Mouse (Mus musculus): ENCODE data around the gene Ttbk1. TPM values are rescaled to one million over a fixed set of nuclear protein-coding genes. Genes with fewer than 3 reads are reported as not detected.

Ttbk1 gene
- total and polyA plus RNA-seq, 2 experiments = 0.18 to 0.22 TPM

DNA sequence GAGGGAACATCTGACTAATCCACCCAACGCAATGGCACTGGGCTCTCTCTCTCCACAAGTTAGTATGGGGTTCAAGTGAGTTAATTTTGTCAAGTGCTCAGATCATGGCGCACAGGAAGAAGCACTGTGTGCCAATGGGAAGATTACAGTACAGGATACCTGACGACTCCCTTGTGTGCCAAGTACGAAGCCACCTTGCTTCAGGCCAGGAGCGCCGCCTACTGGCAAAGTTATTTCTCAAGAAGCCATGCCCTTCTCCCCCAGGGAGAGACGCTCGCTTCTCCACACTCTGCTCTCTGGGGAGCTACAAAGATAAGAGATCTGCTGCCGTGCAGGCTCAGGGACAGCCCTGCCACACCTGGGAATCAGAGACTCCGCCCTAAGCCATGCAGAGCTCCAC lies 29.7 kb downstream of the Ttbk1 start:
- no peaks in the 10 kb centered on the region for H3K27me3 ChIP-seq (ENCODE audit: control insufficient read depth, insufficient read depth, low read length)
- peaks cover 26% of the 10 kb centered on the region for H3K4me1 ChIP-seq (ENCODE audit: control insufficient read depth, insufficient read depth, low read length)
- TF ChIP-seq CTCF (IDR thresholded peaks at IDR 0.05; ENCODE audit: low read depth, low read length) = peak; percentile 87
- no peak for TF ChIP-seq POLR2A (IDR thresholded peaks at IDR 0.05; ENCODE audit: extremely low read depth, insufficient read depth, low read length)
- peak; percentile 79 for DNase-seq (ENCODE audit: extremely low read depth, low read depth, low spot score)
- H3K27ac ChIP-seq (replicated peaks; ENCODE audit: insufficient read depth, low read depth, low read length) = no peak overlapping the region
- no peaks in the 10 kb centered on the region for H3K79me2 ChIP-seq (ENCODE audit: control insufficient read depth, insufficient read depth, low read length)
- H3K9ac ChIP-seq (ENCODE audit: low read depth, low read length) = no peak overlapping the region
- no peak overlapping the region for H3K4me3 ChIP-seq (ENCODE audit: insufficient read depth, low read depth, low read length)
- no peaks in the 10 kb centered on the region for H3K36me3 ChIP-seq (ENCODE audit: control insufficient read depth, insufficient read depth, low read length)
- 12% methylated on average over 10 of the region's 10 CpGs for WGBS

DNA sequence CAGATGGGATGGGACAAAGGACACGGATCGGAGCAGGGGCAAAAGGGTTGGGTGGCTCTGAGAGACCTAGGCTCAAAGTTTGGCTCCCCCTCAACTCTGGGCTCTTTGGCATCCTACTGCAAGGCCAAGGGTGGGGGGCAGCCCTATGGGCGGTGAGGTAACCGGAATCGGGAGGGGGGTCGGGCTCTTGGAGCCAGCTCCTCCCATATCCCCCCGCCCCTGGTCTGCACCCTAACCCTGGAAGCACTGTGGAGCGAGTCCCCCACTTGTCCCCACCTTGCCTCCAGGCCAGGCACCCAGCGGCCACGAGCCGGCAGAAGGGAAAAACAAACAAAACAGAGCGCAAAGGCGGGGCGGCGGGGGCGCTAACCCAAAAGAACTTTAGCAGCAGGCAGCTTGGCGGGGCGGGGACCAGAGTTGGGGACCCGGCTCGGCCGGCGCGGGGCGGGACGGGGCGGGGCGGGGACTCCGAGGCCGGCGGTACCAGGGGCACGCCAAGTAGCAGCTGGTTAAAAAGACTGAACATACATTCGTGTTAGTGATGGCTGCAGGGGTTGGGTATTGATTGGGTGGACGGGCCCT lies 32.3 kb downstream of the Ttbk1 start:
- H3K4me3 ChIP-seq (ENCODE audit: insufficient read depth, low read depth, low read length) = peak overlapping the region; percentile 39; the same call in 1 of the 2 replicates
- peak overlapping the region; percentile 64 for H3K27ac ChIP-seq (replicated peaks; ENCODE audit: insufficient read depth, low read depth, low read length)
- H3K27me3 ChIP-seq (ENCODE audit: control insufficient read depth, insufficient read depth, low read length) = no peaks in the 10 kb centered on the region
- peak; percentile 71 for DNase-seq (ENCODE audit: extremely low read depth, low read depth, low spot score)
- TF ChIP-seq POLR2A (IDR thresholded peaks at IDR 0.05; ENCODE audit: extremely low read depth, insufficient read depth, low read length) (0 out of 2 replicates have a peak, but pooled peaks have one; percentile 15), CTCF (IDR thresholded peaks at IDR 0.05; ENCODE audit: low read depth, low read length) (no peak)
- H3K79me2 ChIP-seq (ENCODE audit: control insufficient read depth, insufficient read depth, low read length) = no peaks in the 10 kb centered on the region
- H3K9ac ChIP-seq (ENCODE audit: low read depth, low read length) = peak overlapping the region; percentile 59
- 1% methylated on average over 33 of the region's 33 CpGs for WGBS
- H3K36me3 ChIP-seq (ENCODE audit: control insufficient read depth, insufficient read depth, low read length) = no peaks in the 10 kb centered on the region
- peaks cover 22% of the 10 kb centered on the region for H3K4me1 ChIP-seq (ENCODE audit: control insufficient read depth, insufficient read depth, low read length)

DNA sequence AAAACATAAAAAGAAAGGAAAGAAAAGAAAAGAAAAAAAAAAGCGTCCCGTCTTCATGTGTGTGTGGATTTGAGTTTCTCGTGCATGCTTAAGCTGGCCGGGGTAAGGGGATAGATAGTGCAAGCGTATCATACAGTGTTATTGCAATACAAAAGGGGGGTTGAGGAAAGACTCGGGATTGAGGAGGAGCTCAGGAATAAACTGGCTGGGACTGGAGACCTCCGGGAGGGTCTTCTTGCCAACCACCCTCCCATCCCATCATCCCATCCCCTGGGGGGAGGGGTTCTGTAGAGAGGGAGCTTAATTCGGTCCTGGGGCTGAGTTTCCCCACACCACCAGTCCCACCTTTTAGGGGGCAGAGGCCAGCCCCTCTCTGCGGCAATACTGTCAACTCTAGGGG lies 32.9 kb downstream of the Ttbk1 start:
- peaks cover 22% of the 10 kb centered on the region for H3K4me1 ChIP-seq (ENCODE audit: control insufficient read depth, insufficient read depth, low read length)
- no peaks in the 10 kb centered on the region for H3K27me3 ChIP-seq (ENCODE audit: control insufficient read depth, insufficient read depth, low read length)
- no peak for DNase-seq (ENCODE audit: extremely low read depth, low read depth, low spot score)
- TF ChIP-seq POLR2A (IDR thresholded peaks at IDR 0.05; ENCODE audit: extremely low read depth, insufficient read depth, low read length) = no peak
- TF ChIP-seq CTCF (IDR thresholded peaks at IDR 0.05; ENCODE audit: low read depth, low read length) = no peak
- WGBS = 10% methylated on average over 9 of the region's 9 CpGs
- no peak overlapping the region; the same call in 1 of the 2 replicates for H3K4me3 ChIP-seq (ENCODE audit: insufficient read depth, low read depth, low read length)
- H3K27ac ChIP-seq (replicated peaks; ENCODE audit: insufficient read depth, low read depth, low read length) = peak overlapping the region; percentile 65
- H3K79me2 ChIP-seq (ENCODE audit: control insufficient read depth, insufficient read depth, low read length) = no peaks in the 10 kb centered on the region
- H3K9ac ChIP-seq (ENCODE audit: low read depth, low read length) = peak overlapping the region; percentile 59; the same call in 1 of the 2 replicates
- no peaks in the 10 kb centered on the region for H3K36me3 ChIP-seq (ENCODE audit: control insufficient read depth, insufficient read depth, low read length)

DNA sequence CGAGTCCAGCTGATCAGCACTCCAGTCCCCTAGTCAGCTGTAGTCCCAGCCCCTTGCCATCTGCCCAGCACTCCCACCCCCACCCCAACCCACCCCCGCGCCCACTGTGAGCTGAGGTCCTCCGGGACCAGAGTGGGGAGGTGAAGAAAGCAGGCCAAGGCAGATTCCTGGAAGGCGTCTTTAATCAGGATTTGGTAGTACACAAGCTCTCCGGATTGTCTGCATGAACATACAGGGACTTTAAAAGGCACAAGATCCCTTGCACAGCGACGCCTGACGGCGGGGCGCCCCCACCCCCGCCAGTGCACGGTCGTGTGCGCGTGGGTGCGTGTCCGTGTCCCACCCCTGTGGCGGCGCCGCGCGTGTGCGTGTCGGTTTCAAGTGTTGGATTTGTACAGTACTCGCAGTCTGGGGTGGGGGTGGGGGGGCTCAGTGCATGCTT lies 33.5 kb downstream of the Ttbk1 start:
- Histone ChIP-seq H3K79me2 (ENCODE audit: control insufficient read depth, insufficient read depth, low read length) (no peaks in the 10 kb centered on the region), H3K4me1 (ENCODE audit: control insufficient read depth, insufficient read depth, low read length) (peaks cover 22% of the 10 kb centered on the region), H3K27me3 (ENCODE audit: control insufficient read depth, insufficient read depth, low read length) (no peaks in the 10 kb centered on the region), H3K9ac (ENCODE audit: low read depth, low read length) (peak overlapping the region; percentile 58), H3K27ac (replicated peaks; ENCODE audit: insufficient read depth, low read depth, low read length) (peak overlapping the region; percentile 87), H3K4me3 (ENCODE audit: insufficient read depth, low read depth, low read length) (peak overlapping the region; percentile 8; the same call in 1 of the 2 replicates), H3K36me3 (ENCODE audit: control insufficient read depth, insufficient read depth, low read length) (no peaks in the 10 kb centered on the region)
- 6% methylated on average over 26 of the region's 26 CpGs for WGBS
- no peak for DNase-seq (ENCODE audit: extremely low read depth, low read depth, low spot score)
- TF ChIP-seq POLR2A (IDR thresholded peaks at IDR 0.05; ENCODE audit: extremely low read depth, insufficient read depth, low read length) (no peak), CTCF (IDR thresholded peaks at IDR 0.05; ENCODE audit: low read depth, low read length) (0 out of 2 replicates have a peak, but pooled peaks have one; percentile 15)

DNA sequence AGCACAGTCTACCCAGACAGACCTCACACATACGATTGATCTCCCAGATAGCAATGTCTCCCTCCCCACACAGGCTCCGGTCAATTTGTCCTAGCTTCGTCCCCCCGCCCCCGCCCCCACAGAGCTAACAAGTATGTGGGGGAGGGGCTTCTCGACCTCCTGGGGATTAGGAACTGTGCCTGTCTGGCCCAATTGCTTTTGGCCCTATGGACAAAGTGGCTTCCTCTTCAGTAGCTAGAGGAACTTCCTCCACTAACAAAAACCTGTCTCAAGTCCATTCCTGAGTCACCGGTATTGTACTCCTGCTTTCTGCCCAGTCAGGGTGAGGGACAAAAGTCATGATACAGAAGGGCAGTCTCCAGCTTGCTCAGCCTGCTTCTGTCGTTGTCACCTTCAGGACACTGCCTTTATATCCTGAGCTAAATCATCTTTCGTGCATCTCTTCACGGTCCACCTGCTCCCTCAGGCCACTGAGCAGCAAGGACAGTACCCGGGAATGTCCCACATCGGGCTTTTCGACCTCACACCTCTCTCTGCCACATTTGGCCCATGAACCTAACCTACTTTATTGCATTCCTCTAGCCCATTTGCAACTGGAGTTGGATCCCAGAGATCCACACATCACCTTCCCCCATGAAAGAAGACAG lies 34.0 kb downstream of the Ttbk1 start:
- peak; percentile 83 for DNase-seq (ENCODE audit: extremely low read depth, low read depth, low spot score)
- TF ChIP-seq CTCF (IDR thresholded peaks at IDR 0.05; ENCODE audit: low read depth, low read length) = no peak
- no peak for TF ChIP-seq POLR2A (IDR thresholded peaks at IDR 0.05; ENCODE audit: extremely low read depth, insufficient read depth, low read length)
- H3K79me2 ChIP-seq (ENCODE audit: control insufficient read depth, insufficient read depth, low read length) = no peaks in the 10 kb centered on the region
- H3K4me3 ChIP-seq (ENCODE audit: insufficient read depth, low read depth, low read length) = no peak overlapping the region
- H3K36me3 ChIP-seq (ENCODE audit: control insufficient read depth, insufficient read depth, low read length) = no peaks in the 10 kb centered on the region
- peak overlapping the region; percentile 45 for H3K9ac ChIP-seq (ENCODE audit: low read depth, low read length)
- no peaks in the 10 kb centered on the region for H3K27me3 ChIP-seq (ENCODE audit: control insufficient read depth, insufficient read depth, low read length)
- peaks cover 22% of the 10 kb centered on the region for H3K4me1 ChIP-seq (ENCODE audit: control insufficient read depth, insufficient read depth, low read length)
- H3K27ac ChIP-seq (replicated peaks; ENCODE audit: insufficient read depth, low read depth, low read length) = peak overlapping the region; percentile 87
- WGBS = 3% methylated on average over 13 of the region's 13 CpGs

DNA sequence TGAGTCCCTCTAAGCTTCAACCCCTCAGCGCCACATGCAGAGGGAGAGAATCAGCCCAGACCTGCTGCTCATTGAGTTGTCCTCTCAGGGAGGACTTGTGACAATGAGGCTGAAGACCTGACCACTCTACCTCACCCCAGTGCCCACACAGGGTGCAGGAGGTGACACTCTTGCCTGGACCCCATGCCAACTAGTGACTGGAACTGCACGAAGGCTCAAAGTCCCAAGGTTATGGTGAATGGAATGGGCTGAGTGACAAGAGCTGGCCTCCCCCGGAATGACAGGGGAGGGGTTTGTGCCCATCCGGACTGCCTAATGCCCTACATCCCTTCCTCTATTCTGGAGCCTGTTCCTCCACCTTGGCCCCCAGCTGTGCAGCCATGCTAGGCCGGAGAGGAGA lies 34.8 kb downstream of the Ttbk1 start:
- no peaks in the 10 kb centered on the region for H3K79me2 ChIP-seq (ENCODE audit: control insufficient read depth, insufficient read depth, low read length)
- no peak overlapping the region for H3K4me3 ChIP-seq (ENCODE audit: insufficient read depth, low read depth, low read length)
- H3K9ac ChIP-seq (ENCODE audit: low read depth, low read length) = peak overlapping the region; percentile 45
- H3K36me3 ChIP-seq (ENCODE audit: control insufficient read depth, insufficient read depth, low read length) = no peaks in the 10 kb centered on the region
- TF ChIP-seq POLR2A (IDR thresholded peaks at IDR 0.05; ENCODE audit: extremely low read depth, insufficient read depth, low read length) (0 out of 2 replicates have a peak, but pooled peaks have one; percentile 4), CTCF (IDR thresholded peaks at IDR 0.05; ENCODE audit: low read depth, low read length) (no peak)
- H3K4me1 ChIP-seq (ENCODE audit: control insufficient read depth, insufficient read depth, low read length) = peaks cover 26% of the 10 kb centered on the region
- DNase-seq (ENCODE audit: extremely low read depth, low read depth, low spot score) = peak; percentile 97
- 8% methylated on average over 5 of the region's 5 CpGs for WGBS
- peak overlapping the region; percentile 87 for H3K27ac ChIP-seq (replicated peaks; ENCODE audit: insufficient read depth, low read depth, low read length)
- H3K27me3 ChIP-seq (ENCODE audit: control insufficient read depth, insufficient read depth, low read length) = no peaks in the 10 kb centered on the region
